Mouse (Mus musculus) brain, adult 2 months (tissue): Measurements from ENCODE around the gene Bpifb5.
"Not testable (repeated sequence)": the region's sequence is repeated elsewhere in the genome, so short reads cannot be mapped to it uniquely, and the experiment has no call there.

Experiments used
- DNase-seq: peaks from one replicate; pipeline ENCODE4 v3.0.0; 2011; ENCODE audit warnings: low read depth, low spot score

Bpifb5 gene

GRCm38 (mm10) chr2:154223265-154223916 lies at the start of gene Bpifb5:
Gene Bpifb5 (plus strand): TSS chr2:154223742.
- no peak for DNase-seq

DNA sequence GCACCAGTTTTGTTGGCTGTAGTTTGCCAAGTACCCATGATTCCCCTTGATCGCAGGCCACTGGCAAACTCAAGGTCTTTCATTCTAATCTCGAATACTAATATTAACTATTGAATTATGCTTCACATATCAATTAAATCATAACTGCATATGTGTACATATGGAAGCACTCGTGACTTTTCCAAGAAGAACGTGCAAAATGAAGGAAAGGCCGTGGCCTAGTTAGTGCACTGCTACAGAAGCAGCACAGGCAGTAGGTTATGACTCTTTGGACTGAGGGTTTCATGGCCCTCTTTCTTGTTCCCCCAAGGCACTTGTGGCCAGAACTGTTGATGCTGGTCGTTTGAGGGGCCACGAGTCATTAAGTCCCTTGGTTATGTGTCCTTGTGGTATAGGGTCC lies 41.6 kb upstream of the Bpifb5 start:
- DNase-seq, result not testable (repeated sequence)

DNA sequence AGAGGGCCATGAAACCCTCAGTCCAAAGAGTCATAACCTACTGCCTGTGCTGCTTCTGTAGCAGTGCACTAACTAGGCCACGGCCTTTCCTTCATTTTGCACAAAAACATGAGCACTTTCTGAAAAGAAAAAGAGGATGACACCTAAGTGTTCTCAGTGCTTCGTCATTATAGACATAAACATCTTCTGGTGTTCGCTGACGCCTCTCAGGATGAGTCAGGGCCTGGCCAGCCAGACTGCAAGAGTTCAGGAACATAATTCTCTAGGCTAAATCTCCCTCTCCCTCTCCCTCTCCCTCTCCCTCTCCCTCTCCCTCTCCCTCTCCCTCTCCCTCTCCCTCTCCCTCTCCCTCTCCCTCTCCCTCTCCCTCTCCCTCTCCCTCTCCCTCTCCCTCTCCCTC lies 40.5 kb upstream of the Bpifb5 start:
- peak; percentile 71 for DNase-seq

GRCm38 (mm10) chr2:154185319-154185718 lies 38.2 kb upstream of the Bpifb5 start:
- peak; percentile 19 for DNase-seq

DNA sequence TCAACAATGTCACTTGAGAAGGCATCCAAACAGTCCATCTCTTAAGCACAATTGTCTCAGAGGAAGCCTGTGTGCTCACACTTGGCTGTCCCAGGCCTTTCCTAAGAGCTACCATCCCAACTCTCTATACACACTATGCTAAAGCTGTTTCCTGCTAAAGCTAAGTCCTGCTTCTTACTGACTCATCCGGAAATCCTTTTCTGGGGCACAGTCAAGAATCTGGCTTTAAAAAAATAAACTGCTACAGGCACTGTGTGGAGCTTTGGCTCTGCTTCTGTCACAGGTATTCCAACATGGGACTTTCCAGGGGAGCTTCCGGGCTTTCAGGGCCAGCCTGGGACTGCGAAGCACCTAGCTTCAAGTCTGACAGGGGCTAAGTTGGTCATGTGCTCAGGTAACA lies 37.8 kb upstream of the Bpifb5 start:
- DNase-seq, result peak; percentile 45

DNA sequence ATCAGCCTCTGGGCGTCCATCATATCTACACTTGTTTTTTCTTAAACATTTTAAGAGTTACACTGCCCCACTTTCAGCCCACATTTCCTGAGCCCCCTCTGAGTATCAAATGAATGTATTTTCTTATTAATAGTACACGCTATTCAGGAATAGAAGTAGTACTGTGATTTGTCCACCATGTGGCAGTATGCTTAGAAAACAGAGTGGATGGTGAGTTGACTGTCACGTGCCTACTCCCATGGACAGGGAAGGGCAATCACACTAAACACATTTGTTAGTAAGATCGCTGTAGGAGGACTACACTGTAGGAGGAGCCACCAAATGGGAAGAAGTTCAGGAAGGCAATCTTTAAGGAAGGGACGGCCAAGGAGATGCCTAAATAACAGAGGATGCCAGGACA lies 36.1 kb upstream of the Bpifb5 start:
- DNase-seq, result peak; percentile 18

DNA sequence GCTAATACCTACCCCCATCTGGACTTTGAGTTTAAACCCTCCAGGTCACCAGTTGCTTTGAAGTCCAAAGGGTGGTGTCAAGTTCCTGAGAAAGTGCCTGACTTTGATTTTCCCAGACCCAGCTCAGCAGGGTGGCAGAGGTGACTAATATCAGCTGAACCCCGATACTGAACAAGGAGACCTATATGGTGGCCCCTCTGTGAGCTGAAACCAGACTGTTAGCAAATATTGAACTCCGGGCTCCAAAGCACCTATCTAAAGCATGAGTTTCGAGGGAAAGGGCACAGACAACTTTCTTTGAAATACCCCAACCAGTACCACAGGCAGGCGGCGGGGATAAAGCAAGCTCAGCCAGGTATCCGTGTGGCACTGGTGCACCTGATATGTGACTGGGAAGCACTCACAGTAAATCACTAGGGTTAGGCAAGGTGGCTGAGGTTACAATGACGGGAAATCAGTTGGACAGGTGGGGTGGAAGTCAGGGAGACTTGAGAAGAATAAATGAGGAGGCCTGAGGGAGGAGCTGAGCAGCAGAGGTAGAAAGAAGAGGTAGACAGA lies 33.6 kb upstream of the Bpifb5 start:
- no peak for DNase-seq

DNA sequence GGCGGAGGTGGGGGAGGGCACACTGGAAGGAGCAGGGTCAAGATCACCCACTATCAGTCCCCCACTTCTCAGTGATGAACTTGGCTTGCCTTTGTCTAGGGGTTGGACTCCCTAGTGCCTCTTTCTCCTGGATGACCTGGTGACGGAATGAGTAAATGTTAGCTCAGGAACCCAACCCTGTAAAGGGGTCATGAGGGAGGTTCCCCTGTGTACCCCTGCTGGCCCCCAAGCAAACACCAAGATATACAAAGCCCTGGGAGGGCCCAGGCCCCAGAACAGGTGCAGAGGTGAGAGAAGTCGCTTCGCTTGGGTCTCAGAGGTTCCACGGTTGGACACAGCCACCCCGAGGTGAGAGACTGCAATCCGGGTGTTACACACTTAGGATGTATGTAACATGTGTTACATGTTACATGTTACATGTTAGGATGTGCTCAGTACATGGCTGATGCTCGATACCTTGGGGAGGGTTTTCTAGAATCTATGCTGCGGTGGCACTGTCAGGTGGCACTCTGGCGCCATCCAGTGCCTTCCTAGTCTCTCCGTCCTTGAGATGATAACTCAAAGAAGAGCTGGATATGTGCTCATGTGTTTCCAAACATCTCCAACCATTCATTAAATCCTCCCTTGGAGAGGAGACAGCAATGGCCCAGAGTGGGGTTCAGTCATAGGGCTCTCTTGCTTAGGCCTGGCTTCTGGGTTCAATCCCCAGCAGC lies 32.8 kb upstream of the Bpifb5 start, which contains the start of gene Bpifb1:
Gene Bpifb1, plus strand, starts transcription at position 273 of the 713 bp plus-strand sequence.
- DNase-seq, result peak; percentile 6

GRCm38 (mm10) chr2:154192141-154192540 lies 31.4 kb upstream of the Bpifb5 start:
- DNase-seq, result peak; percentile 31

DNA sequence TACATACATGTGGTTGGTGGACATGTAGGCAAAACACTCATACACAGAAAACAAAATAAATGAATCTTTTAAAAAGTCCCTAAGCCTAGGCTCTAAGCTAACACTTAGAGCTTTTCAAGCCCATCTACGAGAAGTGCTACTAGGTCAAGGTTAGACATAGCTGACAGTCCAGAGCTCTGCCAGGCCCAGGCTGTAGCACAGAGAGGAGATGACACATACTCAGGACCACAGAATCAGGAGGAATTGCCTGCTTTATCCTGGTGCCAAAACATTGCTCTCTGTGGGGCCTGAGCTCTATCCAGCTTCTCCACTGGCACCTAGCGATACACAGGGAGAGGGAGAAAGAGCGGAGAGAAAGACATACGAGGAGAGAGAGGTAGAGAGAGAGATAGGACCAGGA lies 30.5 kb upstream of the Bpifb5 start:
- DNase-seq, result no peak

DNA sequence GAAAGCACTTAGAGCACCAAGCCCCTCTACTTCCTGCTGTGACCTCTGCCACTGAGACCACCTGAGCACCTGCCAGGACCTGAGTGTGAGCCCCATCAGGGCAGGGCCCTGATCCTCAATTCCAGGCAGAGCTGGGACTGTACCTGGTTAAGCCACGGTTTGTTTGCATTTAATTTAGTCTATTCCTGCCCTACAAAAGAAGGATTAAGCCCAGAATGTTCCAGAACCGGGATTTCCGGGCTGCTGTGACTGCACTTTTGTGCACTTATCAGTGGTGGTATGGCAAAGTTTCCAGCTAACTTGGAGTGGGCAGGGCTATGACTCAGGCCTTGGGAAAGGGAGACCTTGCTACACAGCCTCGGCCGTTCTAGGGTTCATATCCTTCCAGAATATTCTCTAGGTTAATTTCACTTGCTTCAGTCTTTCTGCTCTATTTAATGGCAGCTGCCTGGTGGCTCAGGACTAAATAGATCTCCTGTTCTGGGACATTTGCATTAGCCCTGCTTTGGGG lies 29.5 kb upstream of the Bpifb5 start:
- DNase-seq, result no peak

DNA sequence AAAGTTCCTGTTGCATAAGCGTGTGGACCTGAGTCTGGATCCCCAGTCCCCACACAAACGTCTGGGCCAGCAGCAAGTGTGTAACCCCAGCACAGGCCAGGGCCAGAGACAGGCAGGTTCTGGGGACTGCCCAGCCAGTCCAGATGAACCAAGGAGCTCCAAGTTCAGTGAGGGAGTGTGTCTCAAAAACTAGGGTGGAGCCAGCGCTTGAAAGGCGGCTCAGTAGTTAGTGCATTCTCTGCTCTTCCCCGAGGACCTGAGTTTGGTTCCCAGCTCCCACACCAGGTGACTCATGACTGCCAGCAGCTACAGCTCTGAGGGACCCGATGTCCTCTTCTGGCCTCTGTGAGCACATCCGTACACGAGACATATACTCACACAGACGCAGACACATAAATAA lies 26.5 kb upstream of the Bpifb5 start:
- DNase-seq, result no peak

GRCm38 (mm10) chr2:154204630-154205029 lies 18.9 kb upstream of the Bpifb5 start:
- DNase-seq, result peak; percentile 56

DNA sequence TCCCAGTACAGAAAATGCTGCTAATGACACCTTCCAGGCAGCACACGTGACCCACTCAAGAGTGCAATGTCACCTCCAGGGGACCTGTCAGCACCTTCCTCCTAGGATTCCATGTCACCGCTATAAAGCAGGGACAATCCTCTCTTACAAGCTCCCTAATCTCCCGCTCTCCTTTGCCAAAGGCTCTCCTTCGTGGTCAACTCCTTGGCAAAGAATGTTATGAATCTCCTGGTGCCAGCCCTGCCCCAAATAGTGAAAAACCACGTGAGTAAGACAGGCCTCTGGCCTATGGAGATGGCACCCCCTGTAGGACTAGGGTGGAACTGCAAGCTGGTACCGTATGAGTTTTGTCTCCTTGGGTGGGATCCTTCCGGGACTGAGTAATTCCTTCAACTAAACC lies 16.6 kb upstream of the Bpifb5 start:
- no peak for DNase-seq

DNA sequence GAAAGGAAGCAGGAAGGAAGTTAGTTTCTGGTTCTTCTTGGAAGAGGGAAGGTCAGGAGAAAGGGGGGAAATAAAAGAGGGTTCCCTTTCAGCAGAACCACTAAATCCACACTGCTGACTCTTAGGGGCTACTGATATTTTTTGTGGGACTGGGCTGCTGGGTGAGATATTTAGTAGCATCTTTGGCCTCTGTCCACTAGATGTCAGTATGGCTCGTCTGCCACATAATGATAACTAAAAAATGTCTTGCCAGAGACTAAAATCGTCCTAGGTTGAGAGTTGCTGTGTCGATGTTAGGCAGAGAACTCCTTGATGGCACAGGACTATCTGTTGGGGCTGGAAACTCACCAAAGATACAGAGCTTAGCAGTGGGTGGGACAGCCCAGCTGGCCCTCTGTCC lies 14.4 kb upstream of the Bpifb5 start:
- DNase-seq, result peak; percentile 54

DNA sequence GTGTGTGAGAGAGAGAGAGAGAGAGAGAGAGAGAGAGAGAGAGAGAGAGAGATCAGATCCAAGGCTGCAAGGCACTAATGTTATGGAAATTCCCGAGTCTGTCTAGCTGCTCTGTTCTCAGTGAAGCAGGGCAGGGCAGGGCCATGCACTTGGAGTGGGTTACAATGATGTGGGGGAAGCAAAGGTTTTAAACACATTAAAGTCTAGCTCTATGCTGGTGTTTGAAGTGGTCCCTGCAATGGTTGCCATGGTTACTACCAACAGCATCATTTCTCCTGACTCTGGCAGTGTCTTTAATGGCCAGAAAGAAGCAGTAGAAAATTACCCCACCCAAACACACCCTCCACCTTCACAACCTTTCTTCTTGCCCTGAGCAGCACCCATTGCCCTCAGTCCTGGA lies 12.4 kb upstream of the Bpifb5 start:
- peak; percentile 45 for DNase-seq

DNA sequence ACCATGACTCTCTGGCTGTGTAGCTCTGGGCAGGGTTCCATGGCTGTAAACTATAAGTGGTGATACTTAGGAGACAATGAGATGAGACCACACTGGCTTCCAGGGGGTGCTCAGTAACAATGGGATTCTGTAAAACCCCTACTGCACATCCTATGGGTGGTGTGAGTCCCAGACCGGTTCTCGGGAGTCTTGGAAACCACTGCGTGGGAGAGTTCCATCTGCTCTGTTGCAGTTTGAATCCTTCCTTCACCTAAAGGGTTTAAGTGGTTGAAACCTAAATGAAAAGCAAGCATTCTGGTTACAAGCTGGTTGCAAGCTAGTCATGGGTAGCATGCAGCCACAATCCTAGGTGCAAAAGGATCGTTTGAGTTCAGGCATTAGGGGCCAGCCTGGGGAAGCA lies 11.7 kb upstream of the Bpifb5 start:
- DNase-seq, result peak; percentile 78

DNA sequence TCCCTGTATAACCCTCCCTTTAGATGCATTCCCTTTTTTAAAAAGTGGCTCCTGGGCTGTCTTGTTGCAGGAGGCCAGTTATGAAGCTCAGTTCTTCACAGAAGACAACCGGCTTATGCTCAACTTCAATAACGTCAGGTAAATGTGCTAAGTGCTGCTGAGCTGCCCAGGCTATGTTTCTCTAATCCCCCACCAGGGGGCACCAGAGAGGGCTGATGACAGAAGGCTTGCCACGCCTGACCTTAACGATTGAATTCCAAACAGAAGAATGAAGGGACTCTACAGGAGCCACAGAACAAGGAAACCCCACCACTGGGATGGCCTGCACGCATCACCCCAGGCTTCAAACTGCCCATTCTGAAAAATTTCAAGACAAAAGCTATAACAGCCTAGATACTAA lies 8.4 kb upstream of the Bpifb5 start:
- peak; percentile 72 for DNase-seq

DNA sequence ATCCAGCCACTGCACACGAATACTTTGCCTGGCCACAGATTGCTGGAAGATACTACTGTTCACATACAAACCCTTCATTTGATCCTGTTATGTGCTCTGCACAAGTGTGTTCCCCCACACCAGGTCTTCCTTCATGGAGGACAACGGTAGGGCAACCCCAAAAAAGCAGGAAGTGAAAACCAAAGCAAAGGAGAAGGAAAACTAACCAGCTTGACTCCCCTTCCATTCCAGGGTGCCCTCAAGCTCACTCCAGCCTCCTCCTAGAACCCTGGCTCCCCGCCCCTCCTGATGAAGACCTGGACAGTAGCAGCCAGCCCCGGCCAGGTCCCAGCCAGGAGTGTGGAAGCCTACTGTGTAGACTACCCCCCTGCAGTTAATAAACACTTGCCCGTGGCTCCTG lies 3.6 kb upstream of the Bpifb5 start:
- no peak for DNase-seq

DNA sequence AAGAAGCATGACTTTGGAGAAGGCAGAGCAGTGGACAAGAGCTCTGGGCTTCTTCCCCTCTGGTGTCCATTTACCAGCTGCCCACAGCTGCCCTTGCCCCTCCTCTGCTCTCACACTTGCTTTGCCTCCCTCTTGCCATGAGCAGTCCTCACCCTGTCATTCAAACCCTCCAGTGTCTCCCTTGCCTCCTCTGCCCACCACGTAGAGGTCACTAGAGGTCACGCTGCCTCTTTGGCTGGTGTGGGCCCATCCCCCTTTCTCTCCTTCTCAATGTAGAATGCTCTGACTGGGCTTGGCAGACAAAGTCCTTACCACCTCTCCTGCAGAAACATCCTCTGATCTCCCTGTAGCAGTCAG lies 353 bp downstream of the Bpifb5 start:
- no peak for DNase-seq

GRCm38 (mm10) chr2:154226991-154227390 lies 3.4 kb downstream of the Bpifb5 start:
- DNase-seq, result no peak

GRCm38 (mm10) chr2:154227830-154228229 lies 4.3 kb downstream of the Bpifb5 start:
- DNase-seq, result peak; percentile 41

GRCm38 (mm10) chr2:154233426-154233825 lies 9.9 kb downstream of the Bpifb5 start:
- DNase-seq, result peak; percentile 72
